Mouse (Mus musculus) gastrocnemius, adult 8-10 months (tissue): ENCODE results near the gene Fam83e. TPM values are rescaled to one million over a fixed set of nuclear protein-coding genes. Genes with fewer than 3 reads are reported as not detected.
A peak's percentile ranks its signal among the peaks of the same experiment; 100 is the strongest.

Experiments
- DNase-seq, 2 experiments: peaks; one replicate each; pipeline ENCODE4 v3.0.0; 2022; ENCODE audit warnings: low spot score in 2 of 2
- total RNA-seq, 4 experiments: library from RNA; stranded (reverse); gene quantifications; 2 replicates each; pipeline ENCODE4 v1.2.4; 2022

The Fam83e gene
- total RNA-seq, 4 experiments from 2014 or later = 0.10 to 0.38 TPM; not detected in 2

- no peak for DNase-seq
These were observed 6.4 kb upstream of the Fam83e start for GRCm38 (mm10) chr7:45714630-45715089.

DNA sequence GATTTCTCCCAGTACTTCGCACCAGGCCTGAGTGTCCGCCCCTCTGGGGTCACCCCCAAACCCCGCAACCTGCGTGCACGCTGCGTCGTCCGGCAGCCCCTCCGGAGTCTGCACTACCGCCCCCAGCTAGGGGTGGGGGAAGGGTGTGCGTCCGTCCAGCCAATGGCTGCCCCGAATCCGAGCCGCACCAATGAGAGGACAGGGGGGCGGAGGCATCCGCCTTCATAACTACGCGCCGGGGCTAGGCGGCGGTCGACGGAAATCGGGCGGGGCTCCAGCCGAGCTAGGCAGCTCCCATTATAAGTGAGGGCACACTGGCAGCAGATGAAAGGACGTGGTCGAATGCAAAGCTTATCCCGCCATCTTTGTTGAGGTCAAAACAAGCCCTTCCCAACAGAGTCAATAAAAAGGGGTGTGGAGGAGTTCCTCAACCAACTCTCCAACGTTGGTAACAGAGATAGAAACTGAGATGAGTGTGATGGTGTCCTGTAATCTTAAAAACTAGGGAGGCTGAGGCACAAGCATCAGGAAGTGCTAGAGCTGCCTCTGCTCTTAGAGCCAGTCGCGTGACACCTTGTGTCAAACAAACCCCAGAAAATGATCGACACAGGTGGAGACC is 5.8 kb upstream of the Fam83e start, which contains the start of gene Rpl18:
Rpl18 (plus strand) TSS at position 368 of the 619 bp plus-strand sequence.
- DNase-seq = peak; percentile 94 to 98

DNA sequence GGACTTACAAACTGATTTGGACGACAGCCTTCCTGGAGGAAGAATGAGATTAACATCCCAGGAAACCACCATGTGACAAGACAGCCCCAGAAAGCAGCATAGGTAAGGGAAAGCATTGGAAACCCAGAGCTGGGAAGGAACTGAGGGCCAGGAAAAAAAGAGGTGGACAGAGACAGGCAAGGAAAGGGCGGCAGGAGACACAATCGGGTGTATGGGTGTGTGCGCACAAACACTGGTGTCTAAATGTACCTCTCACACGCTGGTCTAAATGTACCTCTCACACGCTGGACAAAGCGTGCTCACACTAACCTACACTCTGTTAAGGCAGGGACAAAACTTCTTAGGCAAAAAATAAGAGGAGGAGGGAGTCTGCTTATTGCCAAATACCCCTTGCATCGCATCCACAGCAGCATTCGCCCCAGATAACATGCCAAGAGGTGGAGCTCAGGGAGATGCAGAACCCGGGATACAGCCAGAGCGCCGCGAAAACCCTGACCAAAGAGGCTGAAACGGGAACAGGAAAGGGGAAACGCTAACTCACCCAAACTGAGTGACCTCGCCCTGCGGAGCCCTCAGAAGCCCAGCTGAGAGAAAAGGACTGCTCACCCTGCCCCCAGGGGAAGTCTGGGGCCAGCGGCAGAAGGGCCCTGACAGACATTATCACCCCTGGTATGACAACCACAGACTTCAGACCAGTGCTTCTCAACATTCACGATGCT is 5.1 kb upstream of the Fam83e start:
- no peak for DNase-seq

DNA sequence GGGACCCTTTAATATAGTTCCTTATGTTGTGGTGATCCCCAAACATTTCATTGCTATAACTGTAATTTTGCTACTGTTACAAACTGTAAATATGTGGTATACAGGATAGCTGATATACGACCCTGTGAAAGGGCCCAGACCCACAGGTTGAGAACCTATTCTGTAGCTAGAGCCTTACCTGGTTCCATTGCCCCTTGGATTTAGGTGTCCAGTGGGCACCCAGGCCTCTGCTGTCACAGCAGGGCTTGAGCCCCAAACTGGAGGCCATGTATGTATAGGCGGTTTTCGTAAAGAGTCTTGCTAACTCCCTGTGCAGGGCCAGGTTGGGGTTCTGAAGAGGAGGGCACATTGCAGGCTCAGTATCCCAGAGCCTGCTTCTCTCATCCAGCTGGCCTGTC is 4.6 kb upstream of the Fam83e start:
- no peak for DNase-seq

DNA sequence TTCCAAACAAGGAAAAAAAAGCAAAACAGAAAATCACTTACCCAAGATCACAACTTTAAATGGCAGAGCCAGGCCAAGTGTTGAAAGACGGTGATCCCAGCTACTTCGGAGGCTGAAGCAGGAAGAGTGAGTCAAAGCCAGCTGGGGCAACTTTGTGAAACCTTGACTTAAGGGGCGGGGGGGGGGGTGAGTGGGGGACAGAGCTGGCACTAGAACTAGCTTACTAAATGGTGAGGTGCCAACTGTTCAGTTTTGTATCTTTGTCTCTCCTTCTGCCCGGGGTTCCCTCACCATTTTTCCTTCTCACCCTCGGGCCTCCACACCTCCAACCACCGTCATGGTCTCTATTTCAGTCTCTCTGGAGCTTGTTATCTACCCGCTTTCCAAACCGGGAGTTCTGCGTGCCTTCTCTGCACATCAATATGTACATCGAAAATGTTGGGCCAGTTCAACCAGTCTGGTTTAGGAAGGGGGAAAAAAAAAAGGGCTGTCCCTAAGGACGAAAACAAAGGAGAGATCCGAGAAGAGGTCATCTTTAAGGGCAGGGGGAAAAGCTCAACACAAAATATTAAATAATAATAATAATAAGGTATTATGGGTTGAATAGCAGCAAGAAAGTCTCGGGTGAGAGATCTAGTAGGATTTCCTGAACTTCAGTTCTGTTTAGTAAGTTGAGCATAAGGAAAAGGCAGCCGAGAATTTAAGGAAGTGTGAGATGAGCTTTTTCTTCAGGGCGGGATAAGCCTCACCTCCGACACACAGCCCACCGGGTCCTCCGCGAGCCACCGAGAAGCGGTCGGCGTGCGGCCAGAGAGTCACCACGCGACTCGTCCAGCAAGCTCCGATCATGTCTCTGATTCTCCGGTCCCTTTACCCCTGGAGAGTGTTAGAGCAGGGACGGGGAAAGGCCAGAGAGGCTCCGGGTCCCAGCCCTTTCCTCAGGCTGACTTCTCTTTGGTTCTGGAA is 3.8 kb upstream of the Fam83e start:
- no peak for DNase-seq

DNA sequence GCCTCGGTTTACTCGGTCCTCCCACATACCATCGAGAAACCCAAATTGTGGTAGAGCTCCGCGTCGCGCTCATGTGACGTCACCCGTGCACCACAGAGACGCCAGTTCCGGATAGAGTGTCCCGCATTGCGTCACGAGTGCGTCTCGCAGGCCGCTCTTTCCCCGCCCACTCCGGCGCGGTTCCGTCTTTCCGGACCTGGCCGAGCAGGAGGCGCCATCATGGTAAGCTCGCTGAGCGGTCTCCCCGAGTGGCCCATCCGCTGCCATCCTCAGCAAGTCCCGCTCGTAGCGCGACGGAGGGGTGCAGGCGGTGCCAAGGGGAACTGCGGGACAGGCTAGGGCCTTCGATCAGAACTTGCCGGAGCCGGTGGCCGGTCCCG is 3.1 kb upstream of the Fam83e start, which contains the start of gene Sphk2:
Sphk2 (minus strand) TSS at position 85 of the 380 bp plus-strand sequence.
- DNase-seq = peak; percentile 97 to 98

DNA sequence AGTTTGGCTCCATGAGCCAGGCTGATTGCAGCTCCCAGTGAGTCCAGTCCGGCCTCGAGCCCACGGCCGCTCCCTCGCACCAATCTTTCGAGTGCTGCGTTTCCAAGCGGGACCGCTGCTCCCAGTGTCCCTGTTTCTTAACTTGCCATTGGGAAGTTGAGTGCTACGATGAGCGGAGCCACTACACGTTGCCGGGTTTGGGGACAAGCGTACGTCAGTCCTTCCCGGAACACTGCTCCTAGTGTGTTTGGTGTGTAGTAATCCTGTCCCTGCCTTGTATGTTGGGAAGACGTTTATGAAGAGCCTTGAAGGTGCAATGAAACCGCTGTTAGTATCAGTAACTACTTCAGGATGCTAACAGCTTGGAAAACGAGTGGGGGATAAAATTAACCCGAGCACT is 2.7 kb upstream of the Fam83e start:
- no peak for DNase-seq

- DNase-seq = no peak
These were observed 1.8 kb upstream of the Fam83e start for GRCm38 (mm10) chr7:45719180-45719579.

DNA sequence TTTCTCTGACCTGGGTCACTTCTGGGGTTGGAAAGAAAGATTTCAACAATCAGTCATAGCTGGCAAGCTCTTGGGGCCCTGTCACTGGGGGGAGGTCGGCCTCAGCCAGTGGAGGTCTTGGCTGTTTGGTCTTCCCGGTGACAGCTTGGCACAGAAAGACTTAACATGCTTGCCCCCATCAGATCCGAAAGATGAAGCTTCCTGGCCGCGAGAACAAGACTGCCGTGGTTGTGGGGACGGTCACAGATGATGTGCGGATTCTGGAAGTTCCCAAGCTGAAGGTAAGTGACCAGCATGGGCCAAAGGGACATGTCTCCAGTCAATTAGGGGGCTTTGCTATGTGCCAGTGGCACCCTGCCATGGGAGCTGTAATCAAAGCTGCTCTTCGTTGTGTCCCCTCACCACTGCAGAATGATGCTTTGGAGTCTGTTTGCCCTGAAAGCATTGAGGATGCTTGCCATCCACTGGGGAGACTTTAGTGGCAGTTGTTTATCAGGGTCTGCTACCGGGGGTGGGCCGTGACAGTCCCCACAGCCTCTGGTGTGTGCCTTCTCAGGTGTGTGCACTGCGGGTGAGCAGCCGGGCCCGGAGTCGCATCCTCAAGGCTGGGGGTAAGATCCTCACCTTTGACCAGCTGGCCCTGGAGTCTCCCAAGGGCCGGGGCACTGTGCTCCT is 1.1 kb upstream of the Fam83e start:
- DNase-seq = no peak

DNA sequence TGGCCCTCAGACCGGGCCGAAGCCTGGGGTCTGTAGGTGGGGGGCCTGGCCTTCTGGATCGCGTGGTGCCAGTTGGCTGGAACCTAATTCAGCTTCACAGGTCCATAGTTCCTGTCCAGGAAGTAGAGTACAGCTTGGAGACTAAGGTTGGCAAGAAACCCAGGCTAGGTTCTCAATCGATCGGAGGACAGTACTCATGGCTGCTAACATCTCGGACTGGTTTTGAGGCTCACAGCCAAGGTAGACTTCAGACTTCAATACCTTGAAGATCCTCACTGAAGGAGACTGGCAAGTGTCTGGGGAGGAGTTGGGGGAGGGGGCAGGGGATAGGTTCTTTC is 191 bp downstream of the Fam83e start:
- no peak for DNase-seq

DNA sequence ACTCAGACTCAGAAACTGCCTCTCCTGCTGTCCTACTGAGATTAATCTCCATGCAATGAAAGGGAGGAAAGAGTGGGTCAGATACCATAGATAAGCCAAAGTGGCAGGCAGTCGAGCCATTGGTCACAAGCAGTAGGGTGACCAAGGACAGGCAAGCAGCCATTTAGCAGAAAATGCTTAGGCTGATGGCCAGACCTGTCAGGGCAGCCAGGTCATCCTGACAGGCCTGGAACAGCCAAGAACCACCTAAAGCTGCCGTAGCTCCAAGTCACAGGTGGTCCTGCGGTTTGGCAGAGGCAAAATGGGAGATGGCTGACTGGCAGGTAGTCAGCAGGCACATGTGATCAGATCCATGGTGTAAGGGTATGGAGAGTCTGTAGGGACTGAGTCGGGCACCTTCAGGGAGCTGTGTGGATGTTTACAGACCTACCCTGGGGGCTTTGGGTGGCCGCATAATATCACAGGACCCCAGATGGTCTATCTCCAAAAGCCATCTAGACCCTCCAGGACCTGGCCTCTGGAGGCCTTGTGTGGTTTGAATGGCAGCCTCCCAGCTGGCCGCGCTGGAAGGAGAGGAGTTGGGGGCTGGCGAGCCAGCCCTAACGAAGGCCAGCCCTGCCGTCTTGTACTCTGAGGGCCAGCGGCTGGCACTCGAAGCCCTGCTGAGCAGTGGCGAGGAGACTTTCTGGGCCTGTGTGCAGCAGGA is 783 bp downstream of the Fam83e start:
- no peak for DNase-seq

DNA sequence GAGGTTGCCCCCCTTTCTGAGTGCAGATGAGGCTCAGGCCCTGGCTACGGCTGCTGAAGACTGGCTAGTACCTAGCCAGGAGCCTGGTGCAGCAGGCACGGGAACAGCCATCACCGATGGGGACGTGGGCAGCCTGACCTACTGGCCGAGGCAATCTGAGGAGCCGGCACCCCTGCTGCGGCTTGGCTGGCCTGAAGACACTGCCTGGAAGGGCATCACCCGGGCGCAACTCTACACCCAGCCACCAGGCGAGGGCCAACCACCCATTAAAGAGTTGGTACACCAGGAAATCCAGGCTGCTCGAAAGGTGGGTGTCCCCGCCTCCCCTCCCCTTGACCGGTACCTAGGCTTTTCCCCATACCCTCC is 1.3 kb downstream of the Fam83e start:
- DNase-seq = no peak

DNA sequence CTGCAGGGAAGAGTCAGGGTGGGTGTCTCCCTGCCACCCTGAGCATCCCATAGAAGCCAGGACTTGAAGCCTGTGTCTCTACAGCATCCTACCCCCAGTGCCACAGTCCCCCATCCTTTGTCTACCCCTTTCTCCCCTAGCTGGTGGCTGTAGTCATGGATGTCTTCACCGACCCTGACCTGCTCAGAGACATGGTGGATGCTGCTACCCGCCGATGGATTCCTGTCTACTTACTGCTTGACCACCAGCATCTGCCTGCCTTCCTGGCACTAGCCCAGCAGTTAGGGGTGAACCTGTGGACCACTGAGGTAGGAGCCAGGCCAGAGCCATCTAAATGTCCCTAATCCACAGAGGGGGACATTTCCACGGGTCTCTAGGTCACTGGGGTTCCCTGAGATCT is 2.3 kb downstream of the Fam83e start:
- DNase-seq = no peak

DNA sequence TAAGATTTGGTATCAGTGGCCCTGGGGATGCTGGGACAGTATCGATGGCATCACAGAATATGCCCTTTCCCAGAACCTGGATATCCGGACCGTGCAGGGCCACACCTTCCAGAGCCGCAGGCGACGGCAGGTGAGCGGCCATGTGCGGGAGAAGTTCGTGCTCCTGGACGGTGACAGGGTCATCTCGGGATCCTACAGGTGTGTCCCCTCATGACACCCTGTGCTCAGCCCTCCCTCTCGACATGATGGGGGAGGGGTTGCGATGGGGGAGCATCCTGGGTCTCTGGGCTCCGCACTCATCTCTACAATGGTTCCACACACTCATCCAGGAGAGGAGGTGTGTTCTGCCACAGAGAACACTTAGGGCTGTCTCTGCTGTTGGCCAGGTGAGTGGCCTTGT is 2.8 kb downstream of the Fam83e start:
- DNase-seq = no peak

GRCm38 (mm10) chr7:45725151-45725550 is 4.1 kb downstream of the Fam83e start:
- DNase-seq = no peak

DNA sequence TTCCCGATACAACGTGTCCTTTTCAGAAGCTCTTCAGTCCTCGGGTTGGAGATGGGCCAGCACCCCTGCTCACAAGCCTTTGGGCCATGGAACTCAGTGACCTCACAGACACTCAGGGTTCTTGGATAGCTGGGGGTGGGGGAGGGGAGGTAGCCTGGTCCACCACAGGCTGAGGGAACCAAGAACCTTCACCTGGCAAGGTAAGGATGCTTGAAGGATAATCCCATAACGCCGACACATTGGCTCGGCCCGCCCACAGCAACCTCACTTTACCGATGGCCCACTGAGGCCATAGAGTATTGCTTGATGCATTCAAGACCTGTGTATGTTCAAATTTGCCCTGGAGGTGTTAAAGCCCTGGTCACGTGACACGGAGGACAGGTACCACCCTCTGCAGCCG is 4.7 kb downstream of the Fam83e start, which contains the start of gene Spaca4:
Spaca4 (minus strand) TSS at position 101 of the 400 bp plus-strand sequence.
- DNase-seq = no peak

- no peak for DNase-seq
These were observed 5.4 kb downstream of the Fam83e start for GRCm38 (mm10) chr7:45726419-45726818.

GRCm38 (mm10) chr7:45727625-45728024 is 6.6 kb downstream of the Fam83e start:
- DNase-seq = no peak

GRCm38 (mm10) chr7:45730727-45731431 is 9.9 kb downstream of the Fam83e start:
- no peak for DNase-seq

DNA sequence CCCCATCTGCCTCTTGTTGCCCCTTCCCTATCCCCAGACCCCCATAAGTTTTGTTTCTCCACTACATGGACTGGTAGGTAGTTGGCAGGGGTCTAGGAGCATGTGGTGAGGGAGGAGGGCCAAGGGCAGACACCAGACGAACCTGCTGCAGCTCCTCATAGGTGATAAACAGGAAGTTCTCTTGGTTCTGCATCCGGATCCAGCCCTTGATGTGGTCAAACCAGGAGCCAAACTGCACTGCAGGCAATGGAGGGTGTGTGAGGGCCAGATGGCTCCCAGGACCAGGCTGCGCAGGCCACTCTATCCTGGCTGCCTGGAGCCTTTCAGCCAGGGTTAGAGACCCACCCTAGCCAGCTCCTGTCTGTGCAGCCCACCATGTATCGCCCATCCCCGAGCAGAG is 12.5 kb downstream of the Fam83e start:
- no peak for DNase-seq
